Mouse (Mus musculus) leukemia stem cell, adult 10-12 weeks (primary cell): Measurements from ENCODE around the gene Taf5l. TPM values are rescaled to one million over a fixed set of nuclear protein-coding genes. Genes with fewer than 3 reads are reported as not detected.

Experiments
- polyA plus RNA-seq: library from polyadenylated mRNA; stranded (reverse); fragments of >175 nt; gene quantifications from 2 replicates; pipeline ENCODE4 v1.2.3, GENCODE M21; 2012; ENCODE audit warnings: low replicate concordance

The Taf5l gene
- 27.2 and 30.1 TPM in 2 replicates for polyA plus RNA-seq

DNA sequence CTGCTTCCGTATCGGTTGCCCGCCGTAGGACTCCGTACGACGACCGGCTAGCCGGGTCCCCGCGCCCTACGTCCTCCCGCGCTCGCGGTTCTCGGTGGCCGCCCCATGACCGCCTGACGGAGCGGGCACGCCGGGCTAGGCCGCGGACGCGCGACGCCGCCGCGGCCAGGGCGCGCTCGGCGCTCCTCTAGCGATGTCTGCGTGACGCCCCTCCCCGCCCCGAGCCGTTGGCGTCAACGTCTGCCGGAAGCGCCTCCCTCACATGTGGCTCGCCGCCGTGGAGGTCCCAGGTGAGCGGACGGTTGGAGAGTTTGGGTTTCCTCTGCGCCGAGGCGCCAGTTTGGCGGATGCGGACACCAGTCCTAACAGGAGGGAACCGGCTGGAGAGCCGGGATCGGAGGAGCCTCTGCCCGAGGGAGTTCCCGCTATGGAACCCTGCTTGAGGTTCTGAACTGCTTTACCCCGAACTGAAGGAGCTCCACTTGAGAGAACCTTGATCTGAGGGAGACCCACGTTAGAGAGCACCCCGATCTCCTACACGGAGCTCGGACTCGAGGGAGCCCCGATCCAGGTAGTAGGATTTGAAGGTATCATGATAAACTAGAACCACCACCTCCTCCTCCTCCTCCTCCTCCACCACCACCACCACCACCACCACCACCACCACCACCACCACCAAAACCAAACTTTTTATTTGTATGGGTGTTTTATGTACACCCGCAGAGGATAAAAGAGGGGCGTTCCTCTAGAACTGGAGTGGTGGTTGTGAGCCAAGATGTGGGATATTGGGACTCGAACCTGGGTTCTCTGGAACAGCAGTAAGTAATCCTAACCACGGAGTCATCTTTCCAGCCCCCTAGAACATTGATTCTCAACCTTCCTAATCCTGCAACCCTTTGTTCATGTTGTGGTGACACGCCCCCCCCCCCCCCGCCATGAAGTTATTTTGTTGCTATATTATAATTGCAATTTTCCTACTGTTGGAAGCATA lies at the start of gene Taf5l, which contains the start of gene Urb2:
Gene Taf5l, minus strand, starts transcription at position 161 of the 991 bp plus-strand sequence.
Gene Urb2, plus strand, starts transcription at position 272 of the 991 bp plus-strand sequence.

DNA sequence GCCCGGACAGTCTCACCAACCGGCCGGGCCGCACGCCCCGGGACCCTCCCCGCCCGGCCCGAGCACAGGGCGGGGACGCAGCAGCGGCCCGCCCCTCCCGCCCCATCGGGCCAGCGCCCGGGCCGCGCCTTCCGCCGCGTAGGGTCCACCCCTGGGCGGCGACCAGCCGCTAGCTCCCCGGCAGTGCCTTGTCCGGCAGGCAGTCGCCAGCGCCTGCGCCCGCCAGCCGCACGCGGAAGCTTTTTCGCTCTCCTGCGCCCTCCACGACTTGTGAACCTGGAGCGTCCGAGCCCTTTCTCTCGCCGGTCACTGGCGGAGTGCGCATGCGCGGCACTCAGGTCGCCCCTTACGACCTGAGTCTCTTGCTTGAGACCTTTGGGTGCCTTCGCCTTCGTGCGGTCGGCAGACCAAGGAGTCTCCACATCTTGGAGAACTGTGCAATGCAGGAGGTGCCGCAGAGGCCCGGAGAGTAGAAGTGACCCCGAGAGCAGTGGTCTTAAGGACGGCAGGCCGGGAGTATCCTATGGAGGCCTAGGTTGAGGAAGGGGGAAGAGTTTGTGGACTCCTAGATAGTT lies 38.3 kb downstream of the Taf5l start, which contains the start of gene Abcb10:
Gene Abcb10, minus strand, starts transcription at position 297 of the 575 bp plus-strand sequence.

DNA sequence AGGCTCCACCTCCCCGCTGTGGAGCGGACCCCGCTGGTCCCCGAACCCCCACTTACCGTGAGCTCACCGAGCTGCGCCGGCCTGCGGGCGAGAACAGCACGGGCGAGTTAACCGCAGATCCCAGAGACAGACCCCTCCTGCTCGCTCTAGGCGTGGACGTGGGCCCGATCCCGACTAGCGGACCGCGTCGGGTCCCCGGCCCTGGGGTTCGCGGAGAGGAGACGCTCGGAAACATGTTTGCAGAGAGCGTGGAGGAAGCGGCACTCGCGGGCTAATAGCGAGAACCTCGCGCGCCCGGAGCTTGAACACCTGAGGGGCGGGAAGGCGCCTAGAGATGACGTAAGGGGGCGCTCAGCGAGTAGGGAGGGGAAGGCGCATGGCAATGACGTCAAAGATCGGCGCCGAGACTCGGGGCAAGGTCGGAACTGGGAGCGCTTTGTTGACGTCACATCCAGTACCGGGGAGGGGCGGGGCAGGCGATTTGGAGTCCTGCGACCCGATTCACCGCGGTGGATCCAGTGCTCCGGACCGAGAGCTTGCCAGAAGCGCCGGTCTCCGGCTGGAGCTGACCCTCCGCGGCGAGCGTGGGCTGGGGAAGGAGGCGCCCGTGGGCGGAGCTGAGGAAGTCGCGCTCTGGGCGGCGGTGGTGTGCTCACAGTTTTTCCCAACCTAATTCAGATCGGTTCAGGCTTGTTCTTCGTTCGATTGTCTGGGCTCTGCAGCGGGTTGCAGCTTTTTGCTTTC lies 72.1 kb downstream of the Taf5l start, which contains the start of gene Nup133:
Gene Nup133, minus strand, starts transcription at position 324 of the 744 bp plus-strand sequence.

Other genes starting within 250 kb of the Taf5l start
- gene Rab4a, start 215.4 kb downstream of the Taf5l start, polyA plus RNA-seq: 5.9 and 10.0 TPM in 2 replicates
- gene Ccsap, start 161.2 kb downstream of the Taf5l start, polyA plus RNA-seq: 4.1 and 9.5 TPM in 2 replicates
- not detected in 2 replicates for gene Acta1, start 126.6 kb downstream of the Taf5l start, polyA plus RNA-seq
- 34.8 and 37.5 TPM in 2 replicates for gene Nup133, start 72.1 kb downstream of the Taf5l start, polyA plus RNA-seq
- 27.6 and 55.3 TPM in 2 replicates for gene Abcb10, start 38.3 kb downstream of the Taf5l start, polyA plus RNA-seq
- gene Urb2, start 111 bp upstream of the Taf5l start, polyA plus RNA-seq: 1.7 and 6.2 TPM in 2 replicates
- gene Galnt2, start 210.0 kb upstream of the Taf5l start, polyA plus RNA-seq: 89.2 and 90.7 TPM in 2 replicates